Mouse (Mus musculus): Measurements from ENCODE around the gene Fndc3b.
A peak's percentile ranks its signal among the peaks of the same experiment; 100 is the strongest.
"Not testable (repeated sequence)": the region's sequence is repeated elsewhere in the genome, so short reads cannot be mapped to it uniquely, and the experiment has no call there.

The Fndc3b gene

GRCm38 (mm10) chr3:27503279-27504038, 207.6 kb downstream of the Fndc3b start:
- no peak for DNase-seq (ENCODE audit: low read depth)

GRCm38 (mm10) chr3:27495296-27496073, 215.6 kb downstream of the Fndc3b start:
- no peak for DNase-seq (ENCODE audit: low read depth)

DNA sequence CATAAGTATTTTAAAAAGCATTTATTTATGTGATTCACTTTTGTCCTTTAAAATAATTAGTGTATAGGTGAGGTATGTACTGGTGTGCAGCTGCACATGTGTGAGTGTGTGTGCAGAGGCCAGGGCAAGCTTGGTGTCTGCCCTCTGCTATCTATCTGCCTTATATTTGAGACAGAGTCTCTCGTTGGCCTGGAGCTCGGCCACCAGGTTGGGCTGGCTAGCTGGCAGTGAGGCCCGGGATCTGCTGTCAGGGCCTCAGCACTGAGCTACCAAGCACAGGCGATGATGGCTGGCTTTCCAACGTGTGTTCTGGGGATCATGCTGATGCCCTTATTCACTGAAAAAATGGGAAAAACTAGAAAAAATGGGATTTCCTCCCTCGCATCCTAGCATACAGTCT, 216.4 kb downstream of the Fndc3b start:
- no peak for DNase-seq (ENCODE audit: low read depth)

DNA sequence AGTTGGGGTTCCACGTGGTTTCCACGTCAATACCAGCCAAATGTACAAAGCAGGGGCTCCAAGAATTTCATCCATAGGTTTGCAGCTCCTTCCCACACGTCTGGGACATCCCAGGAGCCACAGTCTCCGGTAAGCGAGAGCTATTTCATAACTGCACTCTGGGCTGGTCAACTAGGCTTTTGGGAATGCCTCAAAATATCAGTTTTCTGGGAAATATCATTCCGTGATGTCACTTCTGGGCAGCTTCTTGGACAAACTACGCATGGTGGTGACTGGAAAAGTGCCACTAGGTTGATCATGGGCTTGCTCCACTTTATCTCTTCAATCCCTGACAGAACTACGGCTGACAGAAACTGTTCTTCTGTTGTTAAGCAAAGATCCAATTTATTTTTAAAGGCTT, 217.0 kb downstream of the Fndc3b start:
- peak; percentile 86 for DNase-seq (ENCODE audit: low read depth)

DNA sequence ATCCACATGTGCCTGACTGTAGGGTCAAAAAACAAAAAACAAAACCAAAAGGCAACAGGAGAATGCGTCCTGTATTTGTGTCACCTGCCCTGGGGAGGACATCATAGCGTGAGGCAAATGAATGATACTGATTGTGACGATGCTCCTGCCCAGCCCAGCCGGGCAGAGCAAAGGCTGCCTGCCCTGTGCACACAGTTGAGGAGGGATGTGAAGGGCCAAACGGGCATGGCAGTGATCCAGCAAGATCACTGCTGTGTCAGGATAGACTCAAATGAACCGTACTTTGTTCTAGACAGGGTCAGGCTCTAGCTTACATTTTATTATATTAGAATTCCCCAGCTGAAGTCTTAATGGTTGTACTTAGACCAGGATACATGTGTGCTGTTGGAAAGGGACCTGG, 219.3 kb downstream of the Fndc3b start:
- DNase-seq (ENCODE audit: low read depth): no peak

DNA sequence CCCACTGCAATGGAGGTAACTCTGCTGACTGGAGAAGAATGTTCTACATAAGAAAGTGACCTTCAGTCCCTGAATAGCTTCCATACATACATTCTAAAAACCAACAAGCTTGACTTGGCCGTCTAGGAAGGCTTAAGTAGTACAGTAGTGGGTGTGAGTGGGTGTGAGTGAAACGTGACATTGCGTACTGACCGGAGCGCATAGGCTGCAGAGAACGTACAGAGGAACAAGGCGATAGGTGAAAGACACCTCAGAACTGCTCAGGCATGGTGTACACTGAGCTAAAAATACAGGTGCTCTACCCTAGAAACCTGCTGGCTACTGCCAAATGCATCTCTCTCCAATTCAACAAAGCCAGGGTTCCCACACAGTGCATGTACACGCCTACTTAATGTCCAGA, 219.7 kb downstream of the Fndc3b start:
- no peak for DNase-seq (ENCODE audit: low read depth)

DNA sequence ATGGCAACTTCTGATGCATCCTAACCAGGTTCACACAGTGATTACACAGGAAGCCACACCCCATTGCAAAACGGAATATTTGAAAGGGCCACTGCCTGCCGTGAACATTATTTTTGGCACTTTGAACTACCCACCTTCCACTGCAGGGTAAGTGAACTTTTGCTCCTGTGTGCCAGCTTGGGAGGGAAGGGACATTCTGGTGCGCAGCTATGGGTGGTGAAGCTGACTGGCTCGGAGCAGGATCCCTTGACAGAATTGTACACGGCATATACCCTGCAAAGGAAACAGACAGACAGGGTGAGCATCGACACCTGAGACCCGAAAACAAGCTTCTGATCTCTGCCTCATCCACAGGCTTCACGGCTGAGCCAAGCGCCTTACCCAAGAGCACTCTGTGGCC, 220.2 kb downstream of the Fndc3b start:
- no peak for DNase-seq (ENCODE audit: low read depth)

GRCm38 (mm10) chr3:27489550-27489949, 221.6 kb downstream of the Fndc3b start:
- DNase-seq (ENCODE audit: low read depth): no peak

DNA sequence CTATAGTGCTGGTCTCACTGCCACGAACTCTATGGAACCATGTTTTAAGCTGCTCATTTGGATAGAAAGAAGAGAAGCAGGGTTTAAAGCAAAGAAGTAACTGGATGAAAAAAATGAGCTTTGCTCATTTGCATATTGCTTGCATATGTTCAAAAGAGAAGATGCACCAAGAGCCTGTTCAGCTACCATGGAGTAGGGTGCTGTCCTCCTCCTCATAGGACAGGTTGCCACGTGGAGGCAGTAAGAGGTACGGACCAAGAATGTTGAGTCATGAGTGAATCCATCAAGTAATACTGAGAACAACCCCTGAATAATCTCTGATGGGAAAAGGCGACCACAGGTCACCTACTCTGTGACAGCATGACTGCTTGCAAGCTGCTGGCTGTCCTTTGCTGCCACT, 226.0 kb downstream of the Fndc3b start:
- DNase-seq (ENCODE audit: low read depth): no peak

DNA sequence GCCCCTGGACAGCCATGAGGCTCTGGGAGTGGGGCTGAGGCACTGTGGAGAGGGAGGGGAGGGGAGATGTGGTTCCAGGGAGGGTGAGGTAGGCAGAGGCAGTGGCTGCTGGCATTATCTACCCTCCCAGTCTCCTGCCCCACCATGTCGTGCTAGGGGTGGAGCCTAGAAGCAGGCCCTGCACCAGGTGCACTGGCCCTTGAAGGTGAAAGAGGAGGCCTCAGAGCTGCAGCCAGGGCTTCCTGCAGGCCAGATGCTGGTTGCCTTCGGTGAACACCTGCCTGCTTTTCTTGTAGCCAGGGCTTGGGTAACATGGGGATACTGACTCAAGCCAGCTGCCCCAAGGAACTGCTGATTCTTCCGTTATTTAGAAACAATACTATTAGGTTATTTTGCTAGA, 226.4 kb downstream of the Fndc3b start:
- no peak for DNase-seq (ENCODE audit: low read depth)

- no peak for DNase-seq (ENCODE audit: low read depth)
Observed at GRCm38 (mm10) chr3:27483762-27484161, 227.3 kb downstream of the Fndc3b start.

GRCm38 (mm10) chr3:27483321-27483720, 227.8 kb downstream of the Fndc3b start:
- no peak for DNase-seq (ENCODE audit: low read depth)

GRCm38 (mm10) chr3:27481738-27482137, 229.4 kb downstream of the Fndc3b start:
- DNase-seq (ENCODE audit: low read depth): no peak

GRCm38 (mm10) chr3:27479378-27479777, 231.7 kb downstream of the Fndc3b start:
- DNase-seq (ENCODE audit: low read depth): no peak

GRCm38 (mm10) chr3:27478563-27479156, 232.4 kb downstream of the Fndc3b start:
- DNase-seq (ENCODE audit: low read depth): no peak

- not testable (repeated sequence) for DNase-seq (ENCODE audit: low read depth)
Observed at GRCm38 (mm10) chr3:27477749-27478148, 233.4 kb downstream of the Fndc3b start.

DNA sequence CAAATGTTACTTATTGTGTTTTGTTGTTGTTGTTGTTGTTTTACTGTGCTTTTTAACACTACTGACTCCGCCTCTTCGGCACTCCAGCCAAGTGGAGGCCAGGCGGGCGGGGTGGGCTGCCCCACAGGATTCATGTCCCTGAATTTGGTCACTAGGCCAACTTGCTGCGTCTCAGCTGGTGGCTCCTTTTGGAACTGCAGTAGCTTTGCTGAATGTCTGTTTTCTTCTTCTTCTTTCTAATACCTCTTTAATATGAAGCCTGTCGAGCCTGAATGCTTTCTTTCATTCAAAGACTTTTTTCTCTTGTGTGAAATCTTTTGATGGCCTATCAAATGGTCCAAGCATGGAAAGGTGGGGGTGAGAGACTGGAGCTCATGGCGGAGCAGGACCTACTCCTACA, 235.2 kb downstream of the Fndc3b start:
- no peak for DNase-seq (ENCODE audit: low read depth)

DNA sequence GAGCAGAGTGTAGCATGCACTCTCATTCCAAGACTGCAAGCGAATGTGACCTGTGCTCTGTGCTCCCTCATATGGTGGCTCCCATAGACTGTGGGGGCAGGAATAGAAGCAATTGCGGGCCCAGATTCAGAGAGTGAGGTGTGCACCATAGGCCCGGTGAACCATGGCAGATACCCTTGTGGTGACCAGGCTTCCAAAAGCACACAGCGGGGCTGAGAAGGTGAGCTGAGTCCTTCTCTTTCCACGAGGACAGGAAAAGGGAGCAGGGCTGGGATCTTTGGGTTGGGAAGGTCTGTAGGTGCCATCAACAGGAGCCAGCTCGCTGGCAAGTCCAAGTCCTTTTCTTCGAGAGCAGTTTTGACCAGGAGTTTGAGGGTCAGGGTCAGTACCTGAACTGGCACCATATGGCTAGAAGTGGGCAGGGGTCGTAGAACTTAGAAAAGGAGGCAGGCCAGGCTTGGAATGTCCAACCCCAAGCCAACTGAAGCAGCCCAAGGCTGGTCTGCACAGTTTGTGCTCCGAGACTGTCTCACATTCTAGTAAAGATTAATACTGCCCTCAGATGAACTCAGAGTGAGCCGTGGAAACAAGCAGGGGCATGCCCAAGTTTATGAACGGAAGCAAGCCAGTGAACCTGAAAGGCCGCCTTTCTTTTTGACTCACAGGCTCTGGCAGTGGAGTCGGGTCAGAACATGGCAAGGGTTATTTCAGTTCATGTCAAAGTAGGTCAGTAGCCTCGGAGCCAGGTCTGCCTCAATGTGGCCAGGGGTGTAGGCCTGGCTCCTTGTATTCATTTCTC, 237.1 kb downstream of the Fndc3b start:
- DNase-seq (ENCODE audit: low read depth): peak; percentile 85

- DNase-seq (ENCODE audit: low read depth): no peak
Observed at GRCm38 (mm10) chr3:27472846-27473245, 238.3 kb downstream of the Fndc3b start.

DNA sequence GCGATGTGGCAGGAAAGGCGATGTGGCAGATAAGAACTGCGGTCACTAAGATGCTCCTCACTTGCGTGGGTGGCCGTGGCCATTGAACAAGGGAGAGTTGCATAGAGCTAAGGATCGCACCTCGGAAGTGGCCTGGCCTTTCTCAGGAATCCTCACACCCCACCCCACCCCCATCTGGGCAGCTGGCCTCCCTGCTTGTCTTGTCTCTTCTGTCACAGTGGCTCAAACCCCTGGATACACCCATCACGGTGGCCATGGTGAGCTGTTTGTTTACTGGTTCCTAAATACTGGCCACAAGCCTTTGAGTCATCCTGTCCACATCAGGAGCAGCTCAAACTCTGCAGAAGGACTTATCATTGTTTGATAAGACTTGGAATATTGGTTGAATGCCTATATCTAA, 240.3 kb downstream of the Fndc3b start:
- DNase-seq (ENCODE audit: low read depth): no peak

DNA sequence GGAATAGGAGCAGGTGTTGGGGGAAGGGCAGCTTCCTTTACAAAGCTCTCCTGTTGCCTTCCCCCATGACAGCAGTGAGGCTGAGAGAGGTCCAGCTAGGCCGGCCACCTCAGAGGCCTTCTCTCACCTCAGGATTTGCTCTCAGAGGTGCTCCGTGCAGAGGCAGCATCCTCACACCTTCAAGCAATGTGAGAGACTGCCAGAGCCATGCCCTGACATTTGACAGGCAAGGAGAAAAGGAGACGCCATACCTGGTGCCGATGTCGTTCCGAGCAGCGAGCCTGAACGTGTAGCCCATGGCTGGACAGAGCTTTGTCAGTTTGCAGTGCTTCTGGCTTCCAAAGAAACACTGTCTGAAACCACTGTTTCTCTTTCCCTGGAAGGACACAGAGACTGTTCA, 241.1 kb downstream of the Fndc3b start:
- DNase-seq (ENCODE audit: low read depth): no peak

DNA sequence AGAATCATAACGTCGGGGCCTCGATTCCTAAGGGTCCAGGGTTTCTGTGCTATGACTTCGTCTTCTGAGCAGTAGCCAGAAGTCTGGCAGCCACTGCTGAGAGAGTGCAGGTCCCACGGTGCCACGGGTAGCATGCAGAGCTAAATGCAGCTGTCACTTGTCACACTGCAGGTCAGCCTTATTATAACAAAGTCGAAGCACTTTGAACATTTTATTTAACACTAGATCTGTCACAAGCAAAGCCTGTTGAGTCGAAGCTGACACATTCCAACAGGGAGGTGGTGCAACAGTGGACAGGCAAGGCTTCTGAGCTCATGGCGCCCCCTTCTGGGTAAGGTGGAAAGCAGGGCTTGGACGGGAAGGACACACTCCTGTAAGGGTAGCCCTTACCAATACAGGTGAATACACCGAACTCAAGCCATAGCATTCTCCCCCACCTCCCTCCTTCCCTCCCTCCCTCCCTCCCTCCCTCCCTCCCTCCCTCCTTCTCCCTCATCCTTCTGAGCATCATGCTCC, 243.5 kb downstream of the Fndc3b start:
- DNase-seq (ENCODE audit: low read depth): no peak

All from fibroblast of lung, adult 2 months (primary cell).